Mouse (Mus musculus): ENCODE measurements around the gene Homer3.

Homer3 gene

DNA sequence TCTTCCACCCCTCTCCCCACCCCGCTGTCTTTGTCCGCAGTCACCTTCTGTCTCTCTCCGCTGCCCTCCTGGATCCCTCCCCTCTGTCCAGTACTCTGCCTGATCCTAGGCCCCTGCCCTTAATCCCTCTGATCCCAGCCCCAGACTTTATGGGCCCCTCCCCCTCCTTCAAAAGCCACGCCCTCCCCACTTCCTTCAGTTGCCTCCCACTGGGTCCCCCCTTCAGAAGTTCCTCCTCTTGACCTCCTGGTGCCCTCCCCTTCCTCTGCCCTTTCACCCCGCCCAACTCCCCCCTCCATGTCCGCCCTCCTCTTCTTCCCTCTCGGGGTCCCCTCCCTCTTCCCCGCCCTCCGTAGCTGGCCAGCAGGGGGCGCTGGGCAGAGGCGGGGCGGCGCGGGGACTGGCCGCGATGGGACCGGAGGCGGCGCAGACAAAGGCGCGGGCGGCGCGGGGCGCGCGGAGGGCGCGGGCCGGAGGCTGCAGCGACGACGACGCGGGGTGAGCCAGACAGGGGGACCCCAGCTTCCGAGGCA is at the start of gene Homer3:
Gene Homer3, plus strand, starts transcription at position 225 of the 533 bp plus-strand sequence.
- in situ Hi-C loops (cut with MboI, MseI) = no loop called here

DNA sequence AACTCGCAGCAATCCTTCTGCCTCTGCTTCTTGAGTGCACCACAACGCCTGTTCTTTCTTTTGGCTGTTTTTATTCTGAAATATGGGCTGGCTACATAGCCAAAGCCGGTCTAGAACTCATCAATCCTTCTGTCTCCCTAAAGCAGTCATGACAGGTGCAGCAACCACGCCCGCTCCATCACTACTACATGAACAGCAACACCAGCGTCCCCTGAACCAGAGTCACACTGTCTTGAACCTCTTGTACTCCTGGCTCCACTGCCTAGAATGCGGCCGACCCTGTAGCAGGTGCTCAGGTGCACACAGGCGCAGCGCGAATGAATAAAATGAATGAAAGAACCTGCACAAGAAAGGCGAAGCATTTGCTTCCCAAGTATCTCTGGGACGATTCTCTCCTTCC is 49.0 kb upstream of the Homer3 start:
- in situ Hi-C loops (cut with MboI, MseI) = loop anchor here (10.0 kb wide), 1 partner anchor 1981 kb away; the partner anchor contains the start of genes Cib3, Fam32a and Gm11034

DNA sequence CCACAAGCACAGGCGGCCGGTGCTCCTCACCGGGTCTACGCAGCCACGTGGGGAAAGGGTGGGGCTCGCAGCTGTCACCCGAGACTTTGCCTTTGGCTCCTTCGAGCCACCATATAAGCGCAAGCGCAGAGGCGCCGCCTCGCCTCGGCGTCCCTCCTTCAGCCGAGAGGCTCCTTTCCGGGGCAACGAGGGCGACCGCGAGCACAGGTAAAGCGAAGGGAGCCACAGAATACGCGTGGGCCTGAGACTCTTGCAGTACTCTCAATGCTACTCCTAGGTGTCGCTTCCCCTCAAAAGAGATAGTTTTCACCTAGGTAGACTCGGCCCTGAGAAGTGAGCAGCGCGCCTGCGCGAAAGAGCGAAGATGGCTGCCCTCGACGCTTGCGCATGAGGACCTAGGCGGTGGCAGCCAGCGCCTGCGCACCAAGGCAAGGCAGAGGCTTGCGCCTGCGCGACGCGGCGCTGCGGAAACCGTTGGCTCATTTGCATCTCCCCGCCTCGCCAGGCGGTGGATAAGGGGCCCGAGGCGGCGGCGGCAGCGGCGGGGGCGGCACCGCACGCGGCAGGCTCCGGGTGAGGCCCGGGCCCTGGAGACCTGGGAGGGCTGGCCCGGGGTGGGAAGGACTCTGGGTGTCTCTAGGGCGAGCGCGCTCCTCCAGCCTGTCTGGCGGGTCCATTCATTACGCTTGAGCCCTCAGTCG is 48.4 kb upstream of the Homer3 start, which contains the start of the genes Sugp2 and Armc6:
Gene Sugp2, plus strand, starts transcription at position 147 of the 701 bp plus-strand sequence.
Gene Armc6, minus strand, starts transcription at position 387 of the 701 bp plus-strand sequence.
- in situ Hi-C loops (cut with MboI, MseI) = loop anchor here (10.0 kb wide), 1 partner anchor 1981 kb away; the partner anchor contains the start of genes Cib3, Fam32a and Gm11034

DNA sequence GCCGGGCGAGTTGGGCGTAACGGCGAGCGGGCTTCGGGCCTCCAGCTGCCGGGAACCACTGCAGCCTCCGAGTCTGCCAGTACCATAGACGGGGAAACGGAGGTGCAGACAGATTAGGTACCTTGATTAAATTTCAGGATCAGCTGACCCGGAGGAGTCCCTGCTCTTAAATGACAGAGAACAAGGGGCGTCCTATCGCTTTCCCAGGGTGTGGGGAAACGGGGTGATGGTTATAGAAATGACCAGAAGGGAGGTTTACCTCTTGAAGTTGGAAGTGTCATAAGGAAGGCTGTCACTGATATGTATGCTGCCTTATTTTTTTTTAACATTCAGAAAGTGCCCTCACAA is 47.9 kb upstream of the Homer3 start:
- in situ Hi-C loops (cut with MboI, MseI) = loop anchor here (10.0 kb wide), 1 partner anchor 1980 kb away; the partner anchor contains the start of genes Cib3, Fam32a and Gm11034

DNA sequence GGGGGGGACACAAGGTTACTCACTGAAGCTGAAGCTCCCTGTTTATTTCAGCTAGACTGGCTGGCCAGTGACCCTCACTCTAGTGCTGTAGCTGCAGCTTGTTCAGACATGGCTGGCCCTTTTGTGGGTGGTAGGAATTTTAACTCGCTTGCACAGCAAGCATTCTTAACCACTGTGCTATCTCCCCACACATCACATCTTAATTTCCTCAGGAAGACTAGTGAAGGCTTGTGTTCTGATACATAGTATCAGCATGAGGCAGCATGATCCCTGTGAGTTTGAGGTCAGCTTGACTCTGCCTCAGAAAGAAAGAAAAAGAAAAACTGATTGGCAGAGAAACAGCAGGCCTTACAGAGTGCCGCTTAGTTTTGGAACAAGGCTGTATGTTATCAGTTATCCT is 44.8 kb upstream of the Homer3 start:
- in situ Hi-C loops (cut with MboI, MseI) = loop anchor here (10.0 kb wide), 1 partner anchor 1977 kb away; the partner anchor contains the start of genes Cib3, Fam32a and Gm11034

DNA sequence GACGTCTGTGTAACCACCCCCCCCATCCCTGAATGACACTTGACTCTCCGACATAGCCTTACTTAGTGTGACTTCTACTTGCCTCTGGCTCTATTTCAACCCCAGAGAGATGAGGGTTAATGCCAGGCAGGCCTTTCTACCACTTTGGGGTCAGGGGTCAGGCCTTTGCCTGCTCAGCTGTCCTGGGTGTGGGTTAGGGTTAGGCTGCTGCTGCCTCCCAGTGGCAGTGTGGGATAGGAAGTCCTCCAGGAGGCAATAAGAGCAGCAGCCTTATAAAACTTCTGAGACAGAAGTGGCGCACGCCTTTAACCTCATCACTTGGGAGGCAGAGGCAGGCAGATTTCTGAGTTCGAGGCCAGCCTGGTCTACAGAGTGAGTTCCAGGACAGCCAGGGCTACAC is 42.0 kb upstream of the Homer3 start:
- in situ Hi-C loops (cut with MboI, MseI) = no loop called here

DNA sequence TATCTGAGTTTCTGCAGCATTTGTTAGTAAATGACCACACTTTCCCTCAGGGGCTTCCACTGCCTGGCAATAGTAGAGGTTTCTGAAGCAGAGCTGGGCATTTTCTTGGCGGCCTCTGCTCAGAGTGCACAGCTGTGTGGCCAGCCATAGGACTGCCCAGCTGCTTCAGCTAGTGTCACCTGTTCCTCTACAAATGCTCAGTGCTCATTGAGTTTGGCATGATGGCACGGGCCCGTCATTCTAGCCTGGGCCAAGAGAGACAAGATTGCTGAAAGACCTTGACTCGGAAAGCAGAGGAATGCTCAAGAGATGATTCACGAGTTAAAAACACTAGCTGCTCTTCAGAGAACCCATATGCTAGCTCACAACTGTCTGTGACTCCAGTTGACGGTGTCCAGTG is 36.0 kb upstream of the Homer3 start:
- in situ Hi-C loops (cut with MboI, MseI) = no loop called here

DNA sequence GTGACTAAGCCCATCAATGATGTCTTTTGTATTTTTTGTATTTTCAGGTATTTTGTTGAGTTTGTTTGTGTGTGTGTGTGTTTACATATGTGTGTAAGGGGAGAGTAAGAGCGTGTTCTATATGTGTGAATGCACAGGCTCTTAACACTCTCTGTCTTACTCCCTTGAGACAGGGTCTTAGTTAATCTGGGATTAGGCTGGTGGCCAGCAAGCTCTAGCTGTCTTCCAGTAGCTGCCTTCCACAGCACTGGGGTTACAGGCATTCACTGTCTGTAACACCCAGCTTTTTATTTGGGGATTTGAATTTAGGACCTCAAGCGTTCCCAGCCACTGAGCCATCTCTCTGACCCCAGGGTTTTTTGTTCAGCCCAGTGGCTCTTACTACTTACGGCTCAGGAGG is 34.8 kb upstream of the Homer3 start:
- in situ Hi-C loops (cut with MboI, MseI) = no loop called here

DNA sequence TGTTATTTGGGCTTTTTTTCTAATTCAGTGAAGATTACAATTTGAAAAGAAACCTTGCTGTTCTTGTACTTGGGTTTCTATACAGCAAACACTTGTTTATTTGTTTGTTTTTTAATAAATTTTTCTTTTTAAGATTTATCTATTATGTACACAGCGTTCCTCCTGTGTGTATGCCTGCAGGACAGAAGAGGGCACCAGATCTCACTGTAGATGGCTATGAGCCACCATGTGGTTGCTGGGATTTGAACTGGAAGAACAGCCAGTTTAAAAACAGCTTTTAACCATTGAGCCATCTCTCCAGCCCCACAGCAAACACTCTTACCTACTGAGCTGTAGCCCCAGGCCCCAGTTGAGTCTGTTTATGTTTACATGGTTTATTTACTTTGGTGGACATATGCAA is 28.0 kb upstream of the Homer3 start:
- in situ Hi-C loops (cut with MboI, MseI) = no loop called here

DNA sequence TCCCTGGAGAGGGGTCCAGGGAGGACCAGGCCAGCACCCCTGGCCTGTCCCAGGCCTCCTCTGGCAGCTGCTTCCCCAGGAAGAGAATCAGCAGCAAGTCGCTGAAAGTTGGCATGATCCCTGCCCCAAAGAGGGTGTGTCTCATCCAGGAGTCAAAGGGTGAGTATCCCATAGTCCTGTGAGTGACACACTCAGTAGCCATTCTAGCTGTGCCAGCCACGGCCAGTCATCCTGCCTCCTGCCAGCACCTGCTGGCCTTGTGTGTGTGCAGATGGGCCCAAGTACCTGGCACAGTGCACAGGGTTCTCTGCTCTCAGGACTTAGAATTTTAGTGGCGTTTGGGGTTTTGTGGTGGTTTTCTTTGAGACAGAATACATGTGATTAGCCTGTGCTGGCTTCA is 25.2 kb upstream of the Homer3 start:
- in situ Hi-C loops (cut with MboI, MseI) = no loop called here

DNA sequence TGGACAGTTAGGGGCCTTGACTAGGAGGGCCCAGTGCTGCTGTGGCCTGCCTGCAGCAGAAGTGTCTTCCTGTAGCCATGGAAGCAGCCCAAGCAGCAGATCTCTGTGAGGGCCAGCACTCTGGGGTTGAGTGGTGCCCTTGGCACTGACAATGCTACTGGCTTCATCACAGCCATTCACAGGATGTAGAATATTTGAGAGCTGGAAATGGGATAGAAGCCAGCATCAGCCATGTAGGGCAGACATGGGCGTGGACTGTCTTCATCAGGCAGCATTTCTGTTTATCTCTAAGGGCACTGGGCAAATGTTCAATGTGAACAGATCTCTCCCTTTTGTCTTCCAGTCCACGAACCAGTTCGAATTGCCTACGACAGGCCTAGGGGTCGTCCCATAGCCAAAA is 24.0 kb upstream of the Homer3 start:
- in situ Hi-C loops (cut with MboI, MseI) = no loop called here

DNA sequence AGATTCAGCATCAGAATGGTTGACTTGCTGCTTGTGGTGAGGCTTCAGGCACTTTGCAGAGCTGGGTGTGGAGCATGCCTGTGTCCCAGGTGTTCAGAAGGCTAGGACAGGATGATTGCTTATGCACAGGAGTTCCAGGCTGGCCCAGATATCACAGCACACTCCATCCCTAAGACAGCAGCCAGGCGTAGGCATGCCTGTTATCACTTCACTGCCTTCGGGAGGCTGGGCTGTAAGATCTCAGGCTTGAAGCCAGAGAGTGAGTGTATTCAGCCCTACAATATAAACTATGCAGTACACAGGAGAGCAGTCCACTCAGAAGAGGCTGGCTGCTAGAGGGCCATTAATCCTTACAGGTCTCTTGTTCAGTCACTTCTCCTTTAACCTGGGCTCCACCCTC is 23.6 kb upstream of the Homer3 start:
- in situ Hi-C loops (cut with MboI, MseI) = no loop called here

DNA sequence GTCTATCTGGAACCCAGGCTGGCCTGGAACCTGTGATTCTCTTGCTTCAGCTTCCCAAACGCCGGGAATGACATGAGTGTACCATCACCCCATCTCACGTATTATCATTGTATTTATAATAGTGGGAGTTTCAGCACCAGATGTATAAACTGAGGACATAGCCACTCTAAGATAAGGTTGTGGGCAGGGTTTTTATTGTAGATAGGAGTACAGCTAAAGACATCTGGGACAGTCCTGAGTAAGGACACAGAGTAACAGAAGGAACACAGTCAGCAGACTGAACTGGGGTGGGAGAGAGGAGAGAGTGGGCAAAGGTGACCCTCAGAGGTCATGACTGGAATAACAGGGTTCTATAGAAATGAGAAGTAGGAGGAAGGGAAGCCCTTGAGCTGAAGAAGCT is 15.0 kb upstream of the Homer3 start:
- in situ Hi-C loops (cut with MboI, MseI) = no loop called here

DNA sequence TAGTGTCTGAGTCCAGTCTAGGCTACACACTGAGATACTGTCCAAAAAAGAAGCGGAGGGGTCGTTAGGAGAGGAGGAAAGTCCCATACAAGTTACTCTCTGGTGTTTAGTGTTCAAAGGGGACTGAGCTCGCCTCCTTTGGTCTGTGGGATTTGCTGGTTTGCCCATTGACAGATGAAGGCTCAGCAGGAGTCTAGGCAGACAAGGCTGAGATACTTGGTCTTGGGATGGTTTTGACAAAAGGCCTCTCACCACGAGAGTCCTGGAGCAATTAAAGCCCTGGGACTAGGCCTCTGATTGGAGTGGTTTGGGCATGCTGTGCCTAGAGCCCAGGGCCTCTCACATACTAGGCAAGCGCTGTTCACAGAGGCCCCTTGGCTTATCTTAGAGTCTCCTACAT is 14.3 kb upstream of the Homer3 start:
- in situ Hi-C loops (cut with MboI, MseI) = no loop called here

DNA sequence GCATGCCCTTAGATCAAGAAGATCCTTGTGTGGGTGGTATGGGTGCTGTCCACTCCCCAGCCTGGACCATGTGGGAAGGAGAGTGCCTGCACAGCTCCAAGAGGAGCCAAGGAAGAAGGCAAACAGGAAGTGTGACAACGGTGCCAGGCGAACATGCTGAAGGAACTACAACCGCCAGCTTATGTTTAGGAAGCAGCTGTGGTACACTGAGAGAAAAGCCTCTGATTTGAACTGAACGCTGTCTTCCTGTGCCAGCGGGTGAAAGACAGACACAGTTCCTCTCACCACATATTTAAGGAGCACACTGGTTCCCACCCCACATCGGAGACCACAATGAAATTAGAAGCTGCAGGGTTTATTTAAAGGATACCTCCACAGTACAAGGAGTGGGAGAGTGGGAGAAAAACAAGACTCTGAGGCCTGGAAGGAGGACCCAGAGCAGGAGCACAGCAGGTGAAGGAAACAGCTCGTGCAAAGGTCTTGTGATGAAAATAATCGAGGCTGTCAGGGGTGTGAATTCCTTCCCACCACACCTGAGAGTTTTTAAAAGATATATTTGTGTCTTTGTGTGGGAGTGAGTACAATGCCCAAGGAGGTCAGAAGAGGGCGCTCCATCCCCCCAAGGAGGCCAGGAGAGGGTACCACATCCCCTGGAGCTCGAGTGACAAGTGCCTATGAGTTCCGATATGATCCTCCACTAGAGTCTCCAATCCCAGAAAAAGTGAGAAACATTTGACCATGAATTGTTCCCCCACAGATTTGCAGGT is 13.6 kb upstream of the Homer3 start:
- in situ Hi-C loops (cut with MboI, MseI) = no loop called here

DNA sequence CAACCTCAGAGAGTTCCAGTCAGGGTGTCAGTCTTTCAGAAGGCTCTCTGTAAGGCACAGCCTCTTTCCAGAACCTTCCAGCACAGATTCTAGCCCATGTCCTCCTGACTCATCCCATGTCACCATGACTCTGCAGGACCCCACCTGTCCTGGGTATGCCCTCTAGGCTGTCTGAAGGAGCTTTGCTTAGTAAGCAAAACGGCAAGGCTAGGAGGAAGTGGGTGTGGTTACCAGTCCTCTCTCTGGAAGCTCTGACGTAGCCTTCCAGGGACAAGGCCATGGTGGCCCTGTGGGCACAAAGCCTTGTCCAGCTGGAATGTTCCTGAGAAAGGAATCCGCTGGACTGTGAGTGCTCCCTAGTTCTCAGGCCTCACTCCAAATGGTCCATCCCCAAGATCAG is 9.7 kb upstream of the Homer3 start:
- in situ Hi-C loops (cut with MboI, MseI) = no loop called here

DNA sequence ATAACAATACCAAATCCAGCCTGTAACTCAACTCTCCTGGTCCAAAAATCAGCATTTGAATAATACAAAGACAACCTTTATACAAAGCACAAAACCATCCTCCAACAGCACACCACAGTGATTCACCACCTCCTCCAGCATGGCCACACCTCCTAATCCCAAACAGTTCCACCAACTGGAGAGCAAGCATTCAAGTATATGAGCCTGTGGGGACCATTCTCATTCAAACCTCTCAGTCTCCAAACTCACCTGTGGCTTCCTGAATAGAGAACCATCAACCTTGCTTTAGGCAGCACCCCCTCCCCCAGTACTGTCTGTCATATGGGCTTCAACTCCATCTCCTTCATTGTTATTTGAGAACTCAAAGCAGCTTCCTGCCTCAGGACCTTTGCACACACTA is 8.3 kb upstream of the Homer3 start:
- in situ Hi-C loops (cut with MboI, MseI) = no loop called here

DNA sequence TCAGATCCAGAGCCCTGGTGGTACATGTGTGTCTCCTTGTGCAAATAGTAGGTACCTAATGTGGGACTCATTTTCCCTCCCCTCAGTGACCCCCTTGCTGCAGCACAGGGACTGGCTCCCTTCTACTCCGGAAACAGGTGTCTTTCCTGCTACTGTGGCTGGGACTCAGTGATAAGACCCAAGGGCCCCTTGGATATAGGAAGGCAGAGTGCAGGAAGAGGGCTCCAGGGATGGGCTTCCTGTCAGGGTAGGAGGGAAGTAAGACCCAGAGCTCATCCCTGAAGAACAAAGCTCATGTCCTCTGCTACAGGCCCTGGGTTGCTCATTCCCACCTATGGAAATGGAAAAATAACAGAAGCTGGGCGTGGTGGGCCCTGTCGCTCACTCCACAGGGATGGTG is 6.2 kb upstream of the Homer3 start:
- in situ Hi-C loops (cut with MboI, MseI) = no loop called here

DNA sequence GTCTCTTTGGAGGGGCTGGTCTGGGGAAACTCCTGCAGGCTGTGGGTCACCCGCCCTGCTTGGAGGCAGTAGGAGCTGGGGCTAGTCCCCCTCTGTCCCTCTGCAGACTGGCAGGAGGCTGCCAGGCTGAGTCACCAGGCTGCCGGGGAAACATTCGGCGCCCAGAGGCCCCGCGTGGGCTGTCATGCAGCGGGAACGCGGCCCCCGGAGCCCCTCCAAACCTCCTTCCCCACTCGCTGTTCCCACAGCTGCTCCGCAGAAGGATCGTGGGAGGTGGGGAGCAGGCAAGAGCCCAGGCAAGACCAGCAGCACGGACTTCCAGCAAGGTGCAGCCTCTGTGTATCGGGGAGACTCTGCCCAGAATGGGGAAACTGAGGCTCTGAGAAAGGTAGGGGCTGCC is 4.5 kb upstream of the Homer3 start:
- in situ Hi-C loops (cut with MboI, MseI) = no loop called here

DNA sequence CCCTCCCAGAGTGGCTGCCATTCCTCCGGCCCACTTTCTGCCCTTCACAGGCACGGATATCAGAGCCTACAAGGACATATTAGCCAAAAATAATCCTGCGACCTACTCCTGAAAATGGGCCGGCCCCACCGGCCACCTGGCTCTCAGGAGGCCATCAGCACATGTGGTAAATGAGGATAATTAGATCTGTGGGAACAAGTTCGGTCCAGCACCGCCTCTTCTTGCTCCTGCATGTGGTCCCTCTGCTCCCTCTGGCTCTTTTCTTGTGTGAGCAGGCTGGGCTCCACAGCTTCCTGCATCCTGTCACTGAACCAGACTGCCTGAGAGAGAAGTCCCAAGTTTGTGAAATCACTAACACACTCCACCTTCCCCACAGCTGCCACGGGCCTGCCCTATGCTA is 3.4 kb upstream of the Homer3 start:
- in situ Hi-C loops (cut with MboI, MseI) = no loop called here

DNA sequence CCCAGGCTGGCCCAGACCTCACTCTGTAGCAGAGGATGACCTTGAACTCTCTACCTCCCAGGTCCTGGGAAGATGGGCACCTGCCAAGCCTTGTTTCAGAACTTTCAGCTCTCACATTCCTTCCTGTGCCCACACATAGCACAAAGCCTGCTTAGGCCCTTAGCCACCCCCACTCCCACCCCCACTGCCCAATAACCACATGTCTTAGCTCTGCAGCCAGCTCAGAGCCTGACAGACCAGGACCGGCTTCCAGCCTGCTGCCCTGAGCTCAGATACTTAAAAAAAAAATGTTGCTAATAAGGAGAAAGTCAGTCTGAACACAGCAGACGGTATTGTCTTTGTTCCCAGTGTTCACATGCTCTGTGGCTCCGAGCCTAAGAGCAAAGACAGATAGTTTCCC is 1.6 kb upstream of the Homer3 start:
- in situ Hi-C loops (cut with MboI, MseI) = no loop called here
